Mouse (Mus musculus): ENCODE data around the gene Gtf2h2.
"Not testable (repeated sequence)": the region's sequence is repeated elsewhere in the genome, so short reads cannot be mapped to it uniquely, and the experiment has no call there.

DNA sequence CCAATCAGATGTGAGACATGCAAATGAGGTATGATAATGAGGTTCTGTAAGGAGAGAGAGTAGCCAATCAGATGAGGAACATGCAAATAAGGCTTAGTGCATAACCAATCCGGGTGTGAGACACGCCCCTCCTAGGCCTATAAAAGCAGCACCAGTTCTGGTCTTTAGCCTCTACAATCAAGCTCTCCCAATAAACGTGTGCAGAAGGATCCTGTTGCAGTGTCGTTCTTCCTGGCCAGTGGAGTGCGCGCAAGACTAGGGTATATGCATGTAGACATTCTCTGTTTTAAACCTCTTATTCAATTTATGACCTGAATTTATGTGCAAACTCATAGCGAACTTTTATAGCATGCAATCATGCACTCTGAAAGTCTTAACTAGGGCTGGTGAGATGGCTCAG, 72.4 kb downstream of the Gtf2h2 start:
- TF ChIP-seq CTCF (IDR thresholded peaks at IDR 0.05; ENCODE audit: control insufficient read depth, insufficient read depth, insufficient replicate concordance, low read depth, low read length); POLR2A (IDR thresholded peaks at IDR 0.05; ENCODE audit: control insufficient read depth, low read depth, low read length): not testable (repeated sequence)
